ENCODE assay signal across 10 mouse cellular contexts in genomic region chr8:117772597-117772996, GRCm38 (mm10). TPM values are rescaled to one million over a fixed set of nuclear protein-coding genes. Genes with fewer than 3 reads are reported as not detected.
DNase-seq lines count a peak whose midpoint lies in the region; ATAC-seq and TF ChIP-seq lines count a peak whose summit lies in the region.
"Had no signal": no experiment of that assay in that cellular context is flagged by ENCODE, and none has a peak within 500 bp of the region (broad histone marks: within the 10 kb centered on the region; RNA-seq: fewer than 3 reads in every experiment).

No protein-coding gene starts in this region.

- no peak overlapping the region for H3K9ac ChIP-seq in ES-E14 (ENCODE audit: insufficient read depth, low read depth, low read length, poor library complexity, severe bottlenecking)
- H3K9ac ChIP-seq: embryonic facial prominence, embryonic 13.5 days had no signal

- H3K27ac ChIP-seq in ES-E14 (ENCODE audit: insufficient read depth, low read depth, low read length, poor library complexity, severe bottlenecking) = no peak overlapping the region
- H3K27ac ChIP-seq: embryonic facial prominence, embryonic 13.5 days had no signal

- no peaks in the 10 kb centered on the region for H3K9me3 ChIP-seq in ES-E14 (ENCODE audit: control insufficient read depth, insufficient read depth, low read depth, low read length)
- H3K9me3 ChIP-seq: embryonic facial prominence, embryonic 13.5 days; megakaryocyte, embryonic 14.5 days had no signal

- peak; percentile 26; the same call in 1 of the 2 replicates for TF ChIP-seq CTCF in lung, adult 2 months (IDR thresholded peaks at IDR 0.05; ENCODE audit: insufficient read depth, low read length)

- no peak for DNase-seq in lung, adult 2 months
- no peak for DNase-seq in lung, postnatal 14 days
- DNase-seq in ES-E14 (ENCODE audit: low read depth, low spot score) = peak; percentile 52
- peak; percentile 69 for DNase-seq in induced T-regulatory cell, adult 2 months (ENCODE audit: low read depth)
- peak; percentile 11 to 35 for DNase-seq in natural killer cell, adult 2 months (ENCODE audit: low spot score in 2 of 2)
- no peak for DNase-seq in ovary, postnatal 14 days (ENCODE audit: low spot score)
- no peak for DNase-seq in left cerebral cortex, postnatal 4 days

- H3K4me1 ChIP-seq in lung, adult 2 months (ENCODE audit: control insufficient read depth, insufficient read depth, low read length) = no peaks in the 10 kb centered on the region
- peaks cover 2 to 4% of the 10 kb centered on the region in 2 experiments; a peak in 2 of 4 replicates for H3K4me1 ChIP-seq in ES-E14 (ENCODE audit: control insufficient read depth in 2 of 2, insufficient read depth in 2 of 2, low read length in 2 of 2, poor library complexity in 1 of 2)
- H3K4me1 ChIP-seq: embryonic facial prominence, embryonic 13.5 days; megakaryocyte, embryonic 14.5 days had no signal

- H3K36me3 ChIP-seq in ES-E14 (ENCODE audit: control insufficient read depth, insufficient read depth, low read length, poor library complexity, severe bottlenecking) = no peaks in the 10 kb centered on the region
- H3K36me3 ChIP-seq: embryonic facial prominence, embryonic 13.5 days had no signal

- ATAC-seq in monocyte, adult 5-6 weeks (replicated peaks; ENCODE audit: insufficient number of reproducible peaks, low FRiP score, low TSS enrichment, poor library complexity, severe bottlenecking) = no peak

- WGBS in lung, adult 2 months = 43% methylated on average over 2 of the region's 2 CpGs

- H3K4me3 ChIP-seq in lung, adult 2 months (replicated peaks; ENCODE audit: extremely low read depth, low read depth, low read length) = no peak overlapping the region
- no peak overlapping the region for H3K4me3 ChIP-seq in ES-E14 (ENCODE audit: insufficient read depth in 1 of 2, low read depth in 1 of 2, low read length in 2 of 2, poor library complexity in 1 of 2, severe bottlenecking in 1 of 2)
- H3K4me3 ChIP-seq: embryonic facial prominence, embryonic 13.5 days; megakaryocyte, embryonic 14.5 days had no signal

- intact Hi-C loops in left cerebral cortex, postnatal 4 days (cut with DNase I) = no loop called here

- TF ChIP-seq POLR2A in lung, adult 2 months (IDR thresholded peaks at IDR 0.05; ENCODE audit: borderline replicate concordance, extremely low read depth, low read depth, low read length) = no peak

- in situ Hi-C loops in ES-E14 (cut with MboI; ENCODE audit: low sequenced_read_pairs in 2 of 2, unreplicated experiment in 2 of 2) = loop anchor here in 1 of 2 experiments (5.0 kb wide), 1 partner anchor 90 kb away; no protein-coding TSS in a partner anchor

TF ChIP-seq in ES-E14, 5 proteins besides CTCF, POLR2A, EP300 and RAD21:
- TF ChIP-seq HCFC1 (IDR thresholded peaks at IDR 0.05; ENCODE audit: borderline replicate concordance, insufficient read depth, low read length) (no peak), ZNF384 (IDR thresholded peaks at IDR 0.05; ENCODE audit: low read depth, low read length) (no peak), MAFK (IDR thresholded peaks at IDR 0.05; ENCODE audit: insufficient read depth, low read depth, low read length) (no peak), ZC3H11A (IDR thresholded peaks at IDR 0.05; ENCODE audit: borderline replicate concordance, low read depth, low read length) (no peak), CHD2 (IDR thresholded peaks at IDR 0.05; ENCODE audit: low read depth, low read length) (no peak)

RNA-seq across cellular contexts. Expression of gene Mphosph6, which starts 29.1 kb away (rescaled TPM):
- polyA plus RNA-seq in lung, adult 2 months (2012; rRNA removed) = 4.3 and 10.2 TPM in 2 replicates
- 34.9 and 51.9 TPM in 2 replicates for total RNA-seq in ES-E14 (2012; rRNA removed)
- 25.1 to 33.7 TPM (median 25.4 TPM) in 3 replicates for total RNA-seq in monocyte, adult 5-6 weeks (2017)
- 10 to 100 TPM; 22.3 to 22.9 TPM for total RNA-seq in left cerebral cortex, postnatal 4 days (2021)

Comparison
In these comparisons a context has a peak if more than half of its experiments do, and no peak if none do; other contexts are left out.
1. DNase-seq: peak in ES-E14 (single experiment), induced T-regulatory cell, adult 2 months (single experiment) and natural killer cell, adult 2 months (2 of 2); none in lung, adult 2 months (single experiment), lung, postnatal 14 days (single experiment), ovary, postnatal 14 days (single experiment) and left cerebral cortex, postnatal 4 days (single experiment).